Mouse (Mus musculus) embryonic fibroblast, embryonic 13.5 days (primary cell): ENCODE measurements at regions not wholly inside any gene's neighbourhood (a gene's known extent, or its start where the extent isn't known, plus 50 kb on each side); places are given as distances from the start of the nearest gene placed in this dataset.

Experiments used
- H3K27ac ChIP-seq: 2 replicates; pipeline ENCODE4 v1.5.1; 2012; ENCODE audit warnings: low read length, control low read depth, inconsistent platforms; ENCODE audit not compliant: insufficient read depth
- H3K4me1 ChIP-seq: 2 replicates; pipeline ENCODE4 v1.6.1; 2011; ENCODE audit warnings: low read length; ENCODE audit not compliant: control insufficient read depth, insufficient read depth
- H3K4me3 ChIP-seq: 2 replicates; pipeline ENCODE4 v1.5.1; 2011; ENCODE audit warnings: mild to moderate bottlenecking, control low read depth, low read length; ENCODE audit not compliant: insufficient read depth
- CTCF ChIP-seq: IDR thresholded peaks from 2 replicates; pipeline ENCODE4 v1.5.1; 2011; ENCODE audit warnings: mild to moderate bottlenecking, control low read depth, low read length, moderate library complexity, borderline replicate concordance; ENCODE audit not compliant: insufficient read depth
- POLR2A ChIP-seq: IDR thresholded peaks from 2 replicates; pipeline ENCODE4 v1.6.1; 2011; ENCODE audit warnings: low read depth, mild to moderate bottlenecking, control low read depth, low read length, moderate library complexity

DNA sequence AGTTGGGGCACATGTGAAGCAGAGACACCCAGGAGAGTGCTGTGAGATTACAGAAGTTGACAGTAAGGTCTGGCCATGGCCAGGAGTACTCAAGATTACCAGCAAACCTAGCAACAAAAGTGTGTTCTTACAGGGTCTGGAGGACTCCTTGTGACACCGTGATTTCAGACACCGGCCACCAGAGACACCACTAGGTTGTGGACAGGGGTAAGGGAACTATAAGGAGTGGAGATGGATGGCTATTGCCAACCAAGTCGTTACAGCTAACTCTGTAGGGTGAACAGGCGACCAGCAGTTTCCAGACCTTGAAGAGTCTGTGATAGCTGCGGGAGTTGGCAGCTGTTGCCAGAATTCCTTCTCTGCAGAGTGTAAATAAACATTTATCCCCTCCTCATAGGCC is 54.4 kb upstream of the Cnih3 start:
- TF ChIP-seq POLR2A (no peak), CTCF (no peak)
- Histone ChIP-seq H3K4me3 (no peak overlapping the region), H3K27ac (no peak overlapping the region), H3K4me1 (no peaks in the 10 kb centered on the region)

DNA sequence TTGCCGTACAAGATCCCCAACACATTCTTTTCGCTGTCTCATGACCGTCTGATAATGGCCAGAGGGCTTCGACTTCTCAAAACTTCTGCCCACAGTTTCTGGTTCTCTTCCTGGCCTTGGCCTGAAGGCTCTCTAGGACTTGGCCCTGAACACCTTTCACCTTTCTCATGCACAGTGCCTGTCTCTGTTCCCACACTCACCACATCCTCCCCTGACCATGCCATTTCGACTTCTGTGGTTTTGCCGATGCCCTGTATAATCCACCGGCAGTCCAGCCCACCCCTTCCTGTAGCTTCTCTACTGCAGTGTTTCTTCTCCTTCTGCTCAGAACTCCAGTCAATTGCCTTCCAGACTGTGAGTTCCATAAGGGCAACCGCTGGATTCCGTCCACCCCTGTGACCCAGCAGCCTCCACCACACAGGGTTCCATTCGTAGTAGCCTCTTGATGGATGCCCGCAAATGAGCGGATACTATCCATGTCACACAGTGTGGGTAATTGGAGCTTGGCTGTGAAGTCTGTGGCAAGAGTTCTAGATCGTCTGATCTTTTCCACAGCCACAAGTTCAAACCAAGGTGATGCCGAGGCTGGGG is 53.3 kb upstream of the Cnih3 start:
- TF ChIP-seq POLR2A (no peak), CTCF (no peak)
- H3K4me1 ChIP-seq = no peaks in the 10 kb centered on the region
- no peak overlapping the region for H3K4me3 ChIP-seq
- no peak overlapping the region for H3K27ac ChIP-seq

DNA sequence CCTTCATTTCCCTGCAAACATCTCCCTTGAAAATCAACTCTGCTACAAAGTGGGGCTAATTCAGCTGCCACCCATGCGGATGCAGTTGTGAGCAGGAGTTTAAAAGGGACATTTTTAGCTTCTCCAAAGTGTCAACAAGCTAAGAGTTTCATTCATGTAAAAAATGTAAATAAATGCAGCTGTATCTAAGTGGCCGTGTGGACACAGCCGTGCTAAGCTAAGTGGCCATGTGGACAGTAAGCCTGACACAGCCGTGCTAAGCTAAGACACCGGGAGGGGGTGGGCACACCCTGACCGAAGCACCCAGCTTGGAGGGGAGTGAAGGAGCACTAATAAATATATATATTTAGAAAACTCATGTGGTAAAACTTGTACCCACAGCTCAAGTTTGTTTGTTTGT is 52.6 kb upstream of the Cnih3 start:
- TF ChIP-seq POLR2A (no peak), CTCF (no peak)
- no peak overlapping the region for H3K27ac ChIP-seq
- no peaks in the 10 kb centered on the region for H3K4me1 ChIP-seq
- H3K4me3 ChIP-seq = no peak overlapping the region

DNA sequence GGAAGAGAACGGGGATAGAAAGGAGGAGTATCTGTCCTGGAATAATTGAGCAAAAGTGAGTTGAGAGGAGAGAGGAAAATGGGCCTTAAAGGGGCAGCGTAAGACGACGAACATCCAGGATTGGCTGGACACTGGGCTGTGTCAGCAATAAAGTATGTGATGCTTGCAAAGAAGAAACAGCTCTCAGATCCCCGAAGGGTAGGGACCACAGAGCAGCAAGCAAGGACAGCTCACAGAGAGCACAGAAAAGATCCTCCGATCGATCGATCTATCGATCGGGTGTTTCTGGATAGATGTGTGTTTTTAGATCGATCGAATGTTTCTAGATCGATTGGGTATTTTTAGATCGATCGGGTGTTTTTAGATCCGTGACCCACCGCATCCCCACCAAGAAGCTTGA is 50.3 kb upstream of the Cnih3 start:
- no peak overlapping the region for H3K4me3 ChIP-seq
- H3K27ac ChIP-seq = no peak overlapping the region
- no peaks in the 10 kb centered on the region for H3K4me1 ChIP-seq
- TF ChIP-seq CTCF (no peak), POLR2A (no peak)
